Mouse (Mus musculus) mammary gland, adult 2 months (tissue): Measurements from ENCODE around the gene Sh3rf1. TPM values are rescaled to one million over a fixed set of nuclear protein-coding genes. Genes with fewer than 3 reads are reported as not detected.

Experiments
- polyA plus RNA-seq: library from polyadenylated mRNA; depleted of rRNA; stranded (reverse); fragments of >200 nt; gene quantifications from 2 replicates; pipeline ENCODE4 v1.2.3, GENCODE M21; 2012; ENCODE audit warnings: low replicate concordance; rRNA removed

Gene Sh3rf1
- polyA plus RNA-seq = 6.0 and 11.5 TPM in 2 replicates

GRCm38 (mm10) chr8:61223729-61224379 lies at the start of gene Sh3rf1:
TSS of gene Sh3rf1 (plus strand) at chr8:61223872.

Other genes starting within 250 kb of the Sh3rf1 start
- 8.4 and 13.1 TPM in 2 replicates for gene Clcn3, start 240.6 kb upstream of the Sh3rf1 start, polyA plus RNA-seq
- gene Nek1, start 230.7 kb upstream of the Sh3rf1 start, polyA plus RNA-seq = 4.5 and 11.1 TPM in 2 replicates